18 mouse cellular contexts compared by ENCODE assay signal in the genomic region with DNA sequence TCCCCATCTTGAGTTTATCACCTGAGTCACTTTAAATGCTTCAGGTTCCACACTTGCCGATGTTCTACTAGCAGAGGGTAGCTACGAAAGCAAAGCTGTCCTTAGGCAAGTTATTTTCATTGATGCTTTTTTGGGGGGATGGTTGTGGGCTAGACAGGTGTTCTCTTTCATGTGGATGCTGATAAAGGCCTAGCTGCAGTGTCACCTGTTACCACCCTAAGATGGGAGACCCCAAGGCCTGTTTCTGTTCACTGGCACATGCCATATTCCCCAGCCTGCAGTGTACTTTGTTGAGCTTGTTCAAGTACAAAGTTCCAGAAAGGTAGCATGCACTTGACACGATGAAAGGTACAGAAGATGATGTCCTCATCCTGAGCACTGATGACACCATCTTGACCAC.
"Had no signal": no experiment of that assay in that cellular context is flagged by ENCODE, and none has a peak within 500 bp of the region (broad histone marks: within the 10 kb centered on the region; RNA-seq: fewer than 3 reads in every experiment).

No protein-coding gene starts in this region.

- H3K9me3 ChIP-seq: liver, embryonic 12.5 days; midbrain, embryonic 12.5 days; neural tube, embryonic 13.5 days; neural tube, embryonic 15.5 days had no signal

- H3K4me1 ChIP-seq: liver, embryonic 12.5 days; midbrain, embryonic 10.5 days; midbrain, embryonic 12.5 days; neural tube, embryonic 13.5 days; neural tube, embryonic 15.5 days had no signal

- ATAC-seq: liver, embryonic 12.5 days; midbrain, embryonic 16.5 days had no signal

- H3K4me2 ChIP-seq: liver, embryonic 12.5 days; lung, embryonic 14.5 days; midbrain, embryonic 12.5 days; neural tube, embryonic 13.5 days; neural tube, embryonic 15.5 days had no signal

- H3K36me3 ChIP-seq: liver, embryonic 12.5 days; midbrain, embryonic 10.5 days; midbrain, embryonic 12.5 days; neural tube, embryonic 13.5 days; neural tube, embryonic 15.5 days had no signal

- DNase-seq: lung, adult 18-20 months; lung, embryonic 14.5 days; lung, postnatal 10 days; lung, postnatal 4 days; midbrain, embryonic 14.5 days; retina, postnatal 1 day; right cerebral cortex, adult 18-20 months; right cerebral cortex, postnatal 25 days; right cerebral cortex, postnatal 4 days; spleen, adult 18-20 months had no signal

- H3K27ac ChIP-seq: liver, embryonic 12.5 days; liver, embryonic 14.5 days; midbrain, embryonic 10.5 days; midbrain, embryonic 12.5 days; neural tube, embryonic 13.5 days; neural tube, embryonic 15.5 days had no signal

- H3K27me3 ChIP-seq: liver, embryonic 12.5 days; midbrain, embryonic 12.5 days; neural tube, embryonic 13.5 days; neural tube, embryonic 15.5 days had no signal

- H3K4me3 ChIP-seq: liver, embryonic 12.5 days; midbrain, embryonic 10.5 days; midbrain, embryonic 12.5 days; myocyte; neural tube, embryonic 13.5 days; neural tube, embryonic 15.5 days had no signal

- H3K9ac ChIP-seq: liver, embryonic 12.5 days; liver, embryonic 14.5 days; lung, embryonic 14.5 days; midbrain, embryonic 12.5 days; neural tube, embryonic 13.5 days; neural tube, embryonic 15.5 days had no signal
